Mouse (Mus musculus) duodenum, adult 2 months (tissue): ENCODE results near the gene Olfr814. TPM values are rescaled to one million over a fixed set of nuclear protein-coding genes. Genes with fewer than 3 reads are reported as not detected.

Experiments used
- polyA plus RNA-seq: library from polyadenylated mRNA; depleted of rRNA; stranded (reverse); fragments of >200 nt; gene quantifications from 2 replicates; pipeline ENCODE4 v1.2.3, GENCODE M21; 2012; ENCODE audit warnings: low replicate concordance; rRNA removed

Olfr814 gene
- polyA plus RNA-seq = not detected in 2 replicates

DNA sequence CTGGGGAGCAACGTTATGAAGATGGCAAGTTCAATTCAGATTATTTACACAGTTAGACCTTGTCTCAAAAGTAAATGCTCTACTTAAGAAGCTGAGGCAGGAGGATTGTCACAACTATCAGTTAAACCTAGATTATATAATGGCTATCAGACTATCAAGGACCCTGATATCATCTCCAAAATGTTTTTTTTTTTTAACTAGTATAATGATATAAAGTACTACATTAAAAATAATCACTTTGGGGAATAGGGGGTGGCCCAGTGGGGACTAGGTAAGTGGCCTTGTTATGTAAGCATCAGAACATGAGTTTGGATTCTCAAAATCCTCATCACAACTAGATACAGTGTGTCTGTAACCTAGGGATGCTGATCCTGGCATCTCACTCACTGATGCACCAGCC lies at the start of gene Olfr814:
Gene Olfr814, minus strand, starts transcription at position 101 of the 400 bp plus-strand sequence.

DNA sequence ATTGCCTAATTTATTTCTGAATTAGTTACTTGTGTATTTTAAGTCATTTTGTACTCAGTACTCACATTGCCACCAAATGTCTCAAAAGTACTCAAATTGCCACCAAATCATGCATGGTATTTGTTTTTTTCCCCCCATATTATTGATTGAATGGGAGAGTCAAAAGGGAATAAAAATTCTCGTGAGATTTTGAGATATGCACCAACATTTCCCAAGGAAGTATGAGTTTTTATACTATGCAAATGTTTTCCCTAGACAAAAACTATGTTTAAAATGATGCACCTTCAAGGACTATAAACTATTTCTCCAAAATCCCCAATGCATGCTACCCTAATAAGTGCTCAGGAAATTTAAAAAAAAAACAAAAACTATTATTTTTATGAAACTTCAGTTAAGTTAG lies 35.8 kb upstream of the Olfr814 start, which contains the start of gene Olfr816:
Gene Olfr816, minus strand, starts transcription at position 101 of the 400 bp plus-strand sequence.

GRCm38 (mm10) chr10:129905767-129906166 lies 26.1 kb upstream of the Olfr814 start, which contains the start of gene Olfr815:
Gene Olfr815, minus strand, starts transcription at chr10:129905867.

GRCm38 (mm10) chr10:129855067-129855466 lies 24.6 kb downstream of the Olfr814 start, which contains the start of gene Olfr813:
Gene Olfr813, plus strand, starts transcription at chr10:129855367.

GRCm38 (mm10) chr10:129845994-129846393 lies 33.7 kb downstream of the Olfr814 start, which contains the start of gene Olfr812:
Gene Olfr812, minus strand, starts transcription at chr10:129846094.

Other genes starting within 250 kb of the Olfr814 start
- gene Olfr799, start 242.4 kb downstream of the Olfr814 start, polyA plus RNA-seq = not detected in 2 replicates
- gene Olfr800, start 222.2 kb downstream of the Olfr814 start, polyA plus RNA-seq = not detected in 2 replicates
- not detected in 2 replicates for gene Olfr801, start 206.0 kb downstream of the Olfr814 start, polyA plus RNA-seq
- not detected in 2 replicates for gene Olfr802, start 191.7 kb downstream of the Olfr814 start, polyA plus RNA-seq
- not detected in 2 replicates for gene Olfr803, start 185.6 kb downstream of the Olfr814 start, polyA plus RNA-seq
- gene Olfr804, start 176.6 kb downstream of the Olfr814 start, polyA plus RNA-seq = not detected in 2 replicates
- not detected in 2 replicates for gene Olfr805, start 150.5 kb downstream of the Olfr814 start, polyA plus RNA-seq
- gene Olfr806, start 137.9 kb downstream of the Olfr814 start, polyA plus RNA-seq = not detected in 2 replicates
- not detected in 2 replicates for gene Olfr807, start 122.1 kb downstream of the Olfr814 start, polyA plus RNA-seq
- not detected in 2 replicates for gene Olfr808, start 114.4 kb downstream of the Olfr814 start, polyA plus RNA-seq
- gene Olfr809, start 105.2 kb downstream of the Olfr814 start, polyA plus RNA-seq = not detected in 2 replicates
- not detected in 2 replicates for gene Olfr810, start 84.9 kb downstream of the Olfr814 start, polyA plus RNA-seq
- not detected in 2 replicates for gene Olfr811, start 75.5 kb downstream of the Olfr814 start, polyA plus RNA-seq
- not detected in 2 replicates for gene Olfr812, start 33.8 kb downstream of the Olfr814 start, polyA plus RNA-seq
- not detected in 2 replicates for gene Olfr813, start 24.5 kb downstream of the Olfr814 start, polyA plus RNA-seq
- not detected in 2 replicates for gene Olfr815, start 26.0 kb upstream of the Olfr814 start, polyA plus RNA-seq
- not detected in 2 replicates for gene Olfr816, start 35.7 kb upstream of the Olfr814 start, polyA plus RNA-seq
- gene Olfr818, start 69.2 kb upstream of the Olfr814 start, polyA plus RNA-seq = not detected in 2 replicates
- not detected in 2 replicates for gene Olfr819, start 87.4 kb upstream of the Olfr814 start, polyA plus RNA-seq
- gene Olfr247, start 96.3 kb upstream of the Olfr814 start, polyA plus RNA-seq = not detected in 2 replicates
- not detected in 2 replicates for gene Gm10310, start 105.2 kb upstream of the Olfr814 start, polyA plus RNA-seq
- gene Olfr820, start 132.8 kb upstream of the Olfr814 start, polyA plus RNA-seq = not detected in 2 replicates
- not detected in 2 replicates for gene Olfr821, start 150.5 kb upstream of the Olfr814 start, polyA plus RNA-seq
- gene Olfr822, start 191.4 kb upstream of the Olfr814 start, polyA plus RNA-seq = not detected in 2 replicates
- gene Olfr823, start 235.5 kb upstream of the Olfr814 start, polyA plus RNA-seq = not detected in 2 replicates